Mouse (Mus musculus): ENCODE data around the gene Wdr25.
A peak's percentile ranks its signal among the peaks of the same experiment; 100 is the strongest.

The Wdr25 gene

DNA sequence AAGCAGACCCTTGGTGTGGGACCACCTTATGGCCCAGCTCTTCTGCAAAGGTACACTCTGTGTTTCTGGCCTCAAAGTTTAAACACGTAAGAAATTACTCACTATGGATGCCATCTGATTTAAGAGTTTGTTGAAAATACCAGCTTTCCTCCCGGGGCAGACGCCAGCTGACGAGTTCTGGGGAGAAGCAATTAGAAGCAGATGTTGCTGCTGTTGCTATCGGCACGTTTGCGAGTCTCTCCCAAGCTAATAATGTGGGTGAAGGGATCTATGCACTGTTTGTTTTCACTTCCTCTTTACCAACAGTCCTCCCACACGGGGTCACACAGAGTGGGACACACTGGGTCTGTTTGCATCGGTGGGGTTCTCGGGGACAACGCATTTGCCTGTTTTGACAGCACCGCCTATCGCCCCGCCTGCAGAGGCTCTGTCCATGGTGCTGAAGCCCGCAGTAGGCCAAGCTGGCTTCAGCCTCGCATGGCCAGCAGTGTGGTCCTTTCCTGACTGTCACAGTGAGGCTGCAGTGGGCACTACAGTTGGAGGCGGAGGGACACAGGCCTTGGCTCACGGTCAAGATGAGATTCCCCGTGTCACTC, 101.1 kb downstream of the Wdr25 start:
- peak; percentile 51 for DNase-seq

DNA sequence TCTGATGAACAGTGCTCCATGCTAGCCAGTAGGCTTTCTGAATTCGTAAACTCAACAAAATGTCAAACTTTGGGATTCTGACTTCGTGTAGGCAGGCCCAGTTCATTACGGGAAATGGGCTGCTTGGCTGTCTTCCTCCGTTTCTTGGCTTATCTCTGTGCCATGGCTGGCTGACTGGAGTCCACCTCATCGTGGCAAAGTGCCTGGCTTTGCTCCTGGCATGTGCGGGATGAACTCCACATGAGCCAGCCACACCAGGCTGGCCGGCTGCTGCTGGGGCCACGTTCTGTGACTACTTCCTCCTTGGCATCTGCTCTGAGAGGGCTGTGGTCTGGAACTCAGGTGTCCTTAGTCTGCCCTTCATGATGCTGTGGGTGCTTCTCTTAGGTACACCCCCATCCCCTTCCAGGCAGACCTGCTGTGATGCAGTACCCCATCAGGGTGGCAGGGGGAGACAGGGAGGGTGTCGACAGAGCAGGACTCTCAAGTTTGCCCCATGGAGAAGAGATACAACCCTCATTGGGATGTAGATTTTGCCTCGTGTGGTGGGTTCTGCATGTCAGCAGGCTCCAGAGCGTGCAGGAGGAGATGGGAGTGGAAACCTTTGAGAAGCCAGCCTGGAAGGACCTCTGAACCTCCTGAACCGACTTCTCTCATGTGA, 102.7 kb downstream of the Wdr25 start:
- DNase-seq, result no peak

DNA sequence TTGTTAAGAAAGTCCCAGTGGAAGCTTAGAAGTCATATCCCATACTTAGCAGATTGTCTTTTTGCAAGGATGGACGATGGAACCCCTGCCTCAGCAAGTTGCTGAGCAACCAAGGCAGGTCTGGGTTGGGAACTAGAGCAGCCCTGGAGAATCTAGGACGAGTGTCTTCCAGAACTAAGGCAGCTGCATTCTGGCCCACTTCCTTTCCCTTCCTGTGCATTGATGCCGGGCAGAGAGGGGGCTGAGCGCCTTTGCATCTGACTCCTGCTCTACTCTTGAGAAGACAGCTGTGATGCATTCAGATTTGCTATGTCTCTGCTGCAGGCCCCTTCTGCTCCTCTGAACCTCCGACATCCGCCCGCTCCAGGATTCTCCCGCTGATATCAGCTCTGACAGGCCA, 103.8 kb downstream of the Wdr25 start:
- no peak for DNase-seq

DNA sequence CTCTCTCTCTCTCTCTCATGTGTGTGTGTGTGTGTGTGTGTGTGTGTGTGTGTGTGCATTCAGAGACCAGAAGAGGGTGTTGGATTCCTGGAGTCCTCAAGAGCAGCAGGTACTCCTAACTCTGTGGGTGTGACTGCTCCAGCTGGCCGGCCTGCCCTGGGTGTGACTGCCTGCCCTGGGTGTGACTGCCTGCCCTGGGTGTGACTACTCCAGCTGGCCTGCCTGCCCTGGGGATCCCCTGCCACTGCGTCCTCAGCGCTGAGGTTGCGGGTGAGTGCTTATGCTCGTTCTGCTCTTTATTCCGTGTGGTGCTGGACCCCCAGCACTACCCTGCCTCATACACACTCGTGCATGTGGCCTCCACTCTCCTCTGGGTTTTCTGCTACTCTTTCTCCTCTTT, 109.5 kb downstream of the Wdr25 start:
- no peak for DNase-seq

DNA sequence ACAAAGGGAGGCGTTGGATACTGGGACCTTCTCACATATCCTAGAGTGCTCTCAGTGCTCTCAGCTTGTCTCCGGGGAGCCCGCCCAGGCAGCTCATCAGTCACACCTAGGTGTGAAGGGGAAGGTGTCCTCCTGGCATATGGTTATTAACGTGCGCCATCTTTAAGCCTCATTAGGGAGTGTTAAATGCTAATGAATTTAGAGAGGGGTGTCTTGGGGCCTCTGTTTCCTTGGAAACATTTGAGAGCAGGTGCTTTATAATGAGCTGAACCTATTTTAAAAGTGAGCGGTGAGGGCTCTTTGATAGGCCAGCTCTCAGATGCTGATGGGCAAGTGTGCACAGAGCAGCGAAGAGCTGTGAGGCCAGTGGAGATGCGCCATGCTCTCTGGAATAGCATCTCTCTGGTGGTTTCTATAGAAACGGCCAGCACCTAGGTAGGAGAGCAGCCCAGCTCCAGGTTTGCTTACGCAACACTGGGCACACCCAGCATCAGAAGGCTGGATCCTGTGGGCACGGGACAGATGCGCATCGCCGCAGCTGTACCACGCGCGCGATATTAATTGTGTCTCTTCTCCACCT, 116.7 kb downstream of the Wdr25 start:
- DNase-seq, result no peak

DNA sequence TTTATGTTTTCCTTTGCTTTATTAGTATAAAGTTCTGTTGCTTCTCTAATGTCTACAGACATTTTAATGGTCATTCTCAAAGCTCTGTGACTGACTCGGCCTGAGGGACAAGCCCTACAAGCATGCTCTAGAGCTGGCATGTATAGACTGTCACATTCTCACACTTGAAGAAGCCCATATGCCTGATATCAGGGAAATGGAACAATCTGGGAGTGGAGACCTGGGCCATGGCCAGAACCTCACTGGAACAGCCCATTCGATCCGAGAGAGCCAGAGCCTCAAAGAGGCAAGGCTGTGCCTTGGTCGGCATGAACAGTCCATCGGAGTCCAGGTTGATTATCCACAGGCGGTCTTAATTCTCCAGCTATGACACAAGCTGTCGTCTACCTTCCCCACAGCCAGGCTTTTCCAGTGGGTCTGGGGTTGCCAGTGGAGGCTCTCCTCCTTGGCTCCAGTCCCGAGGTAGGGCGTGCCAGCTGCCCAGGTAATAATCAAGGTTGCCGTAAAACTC, 128.8 kb downstream of the Wdr25 start:
- no peak for DNase-seq

DNA sequence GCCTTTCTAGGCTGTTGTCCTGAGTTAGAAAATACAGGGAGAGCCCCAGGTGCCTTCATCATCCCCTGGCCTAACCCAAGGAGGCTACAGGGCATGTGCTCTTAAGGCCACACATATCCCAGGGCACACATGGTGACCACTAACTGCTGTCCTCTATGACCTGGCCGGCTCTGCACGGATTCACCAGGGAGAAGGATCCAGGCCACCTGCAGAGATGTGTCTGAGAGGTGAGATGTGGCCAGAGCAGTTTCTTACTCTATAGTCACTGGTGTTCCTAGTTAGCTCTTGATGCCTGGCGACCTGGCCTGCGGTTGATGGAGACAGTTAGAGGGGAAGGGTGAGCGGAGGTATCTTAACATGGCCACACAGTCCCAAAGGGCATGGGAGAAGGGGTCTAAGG, 129.5 kb downstream of the Wdr25 start:
- no peak for DNase-seq

DNA sequence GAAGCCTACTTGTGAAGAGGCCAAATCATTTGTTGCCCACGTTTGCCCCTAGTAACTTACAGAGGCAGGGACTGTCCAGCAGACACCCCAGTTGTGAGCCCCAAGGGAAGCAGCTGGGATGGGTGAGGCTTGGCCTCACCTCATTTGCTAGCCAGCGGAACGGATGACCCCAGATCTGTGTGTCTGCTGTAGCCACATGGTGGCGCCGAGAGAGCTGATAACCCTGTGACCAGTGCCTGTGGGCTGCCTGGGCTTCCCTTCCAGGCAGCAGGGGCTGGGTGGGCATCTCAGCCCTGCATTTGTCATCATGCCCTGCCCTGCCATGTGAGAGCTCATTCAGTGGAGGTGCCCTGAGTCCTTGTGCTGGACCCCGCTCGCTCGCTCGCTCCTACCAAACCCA, 130.3 kb downstream of the Wdr25 start:
- no peak for DNase-seq

DNA sequence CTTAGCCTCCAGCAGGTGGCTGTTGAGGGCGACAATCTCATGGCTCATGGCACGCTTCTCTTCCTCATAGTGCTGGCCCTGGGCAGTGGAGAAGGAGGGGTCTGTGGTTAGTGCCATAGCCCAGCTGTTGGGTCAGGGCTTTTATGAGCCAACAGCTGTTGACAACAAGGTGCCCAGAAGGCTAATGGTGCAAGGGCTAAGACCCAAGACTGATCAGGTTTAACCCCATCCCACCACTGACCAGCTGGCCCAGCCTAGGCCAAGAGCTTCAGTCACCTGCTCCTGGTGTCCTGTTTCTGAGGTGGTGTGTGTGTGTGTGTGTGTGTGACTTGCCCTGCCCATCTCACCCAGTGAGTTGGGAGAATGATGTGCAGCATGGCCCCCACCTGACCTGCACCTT, 143.6 kb downstream of the Wdr25 start:
- DNase-seq, result no peak

DNA sequence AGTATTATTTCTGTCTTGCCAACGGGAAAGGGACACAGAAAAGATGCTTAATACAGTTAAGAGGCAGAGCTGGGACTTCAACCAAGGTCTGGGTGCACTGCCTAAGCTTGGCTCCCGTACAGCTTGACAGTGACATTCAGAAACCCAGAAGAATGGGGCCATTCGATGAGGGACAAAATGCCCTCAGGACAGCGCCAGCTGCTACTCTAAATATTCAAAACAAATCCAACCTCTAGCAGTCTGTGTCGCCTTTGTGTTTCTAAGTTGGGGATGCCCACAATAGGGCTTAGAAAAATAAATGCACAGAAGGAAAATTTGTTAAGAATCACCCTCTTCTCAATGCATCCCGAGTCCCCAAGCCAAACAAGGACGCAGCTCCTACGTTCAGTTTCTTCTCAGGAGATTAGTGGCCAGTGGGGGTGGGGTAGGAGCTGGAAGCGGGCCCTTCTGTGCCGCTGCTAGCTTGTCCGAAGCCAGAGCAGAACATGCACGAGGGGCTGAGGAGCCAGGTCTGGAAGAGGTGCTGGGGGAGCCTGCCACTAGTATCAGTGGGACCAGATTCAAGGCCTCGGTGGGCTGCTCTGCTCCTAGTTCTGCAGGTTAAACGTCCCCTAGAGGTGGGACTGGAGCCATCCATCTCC, 144.9 kb downstream of the Wdr25 start:
- no peak for DNase-seq

DNA sequence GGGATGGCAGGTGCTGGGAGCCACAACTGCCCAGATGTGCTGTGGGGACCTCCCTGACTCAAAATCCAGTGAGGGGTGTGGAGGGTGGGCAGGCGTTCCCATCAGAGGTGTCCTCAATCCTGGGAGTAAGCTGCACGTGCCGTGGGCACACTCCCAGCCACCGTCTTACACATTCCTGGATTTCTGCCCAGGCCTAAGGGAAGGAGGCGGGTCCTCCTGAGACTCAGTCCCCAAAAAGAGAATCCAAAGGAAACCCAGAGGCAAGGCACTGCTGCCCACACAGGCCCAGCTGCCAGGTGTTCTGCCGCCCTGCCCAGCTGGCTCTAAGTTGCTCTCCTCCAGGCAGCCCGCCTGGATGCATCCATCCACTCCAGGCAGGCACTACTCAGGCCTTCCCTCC, 145.9 kb downstream of the Wdr25 start:
- no peak for DNase-seq

DNA sequence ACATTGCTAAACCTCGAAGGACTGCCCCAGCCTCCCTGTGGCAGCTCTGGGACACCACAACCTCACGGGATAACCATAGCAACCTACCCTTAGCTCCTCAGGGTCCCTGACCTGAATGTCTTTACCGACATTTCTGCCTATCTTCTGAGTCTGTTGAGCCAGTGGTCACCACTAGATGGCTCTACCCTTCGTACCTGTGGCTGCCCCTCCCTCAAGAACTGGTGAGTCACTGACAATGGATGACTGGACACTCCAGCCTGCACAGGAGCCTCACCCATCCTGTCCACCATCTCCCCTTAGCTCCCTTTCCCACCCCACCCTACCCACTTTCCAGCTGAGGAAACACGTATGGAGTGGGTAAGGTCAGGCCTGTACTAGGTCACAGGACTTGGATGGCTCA, 151.1 kb downstream of the Wdr25 start:
- DNase-seq, result no peak

DNA sequence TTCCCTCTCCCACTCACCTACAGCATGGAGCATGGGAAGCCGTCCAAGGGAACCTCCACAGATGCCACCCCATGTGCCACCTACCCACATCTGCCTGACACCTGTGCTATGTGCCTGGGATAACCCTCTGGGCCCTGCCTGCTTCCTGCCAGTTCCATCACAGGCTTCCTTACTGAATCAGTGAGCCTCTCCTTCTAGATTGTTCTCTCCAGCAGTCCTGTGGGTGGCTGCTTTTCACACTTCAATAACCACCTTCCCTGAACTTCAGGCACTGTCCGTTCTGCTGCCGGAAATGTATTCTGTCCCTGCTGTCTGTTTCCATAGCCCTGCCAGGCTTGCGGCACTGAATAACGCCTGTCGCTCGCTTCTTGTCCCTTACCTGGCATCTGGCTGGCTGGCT, 152.2 kb downstream of the Wdr25 start:
- no peak for DNase-seq

DNA sequence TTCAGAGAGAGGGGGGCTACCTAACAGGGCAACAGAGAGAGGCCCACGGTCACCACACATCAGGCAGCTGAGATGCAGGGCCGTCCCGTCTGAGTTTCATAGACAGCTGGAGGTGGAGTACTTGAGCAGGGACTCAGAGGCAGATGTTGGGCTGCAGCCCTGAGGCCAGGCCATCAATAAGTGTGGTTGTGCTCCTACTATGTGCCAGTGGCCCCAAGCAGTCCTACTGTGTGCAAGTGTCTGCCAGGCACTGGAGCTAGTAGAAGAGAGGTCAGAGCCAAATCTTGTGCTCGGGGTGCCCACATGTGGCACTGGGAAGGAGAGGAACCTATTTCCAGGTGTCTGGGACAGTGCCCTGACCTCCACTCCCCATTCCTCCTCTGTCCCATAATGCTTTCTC, 156.5 kb downstream of the Wdr25 start:
- no peak for DNase-seq

DNA sequence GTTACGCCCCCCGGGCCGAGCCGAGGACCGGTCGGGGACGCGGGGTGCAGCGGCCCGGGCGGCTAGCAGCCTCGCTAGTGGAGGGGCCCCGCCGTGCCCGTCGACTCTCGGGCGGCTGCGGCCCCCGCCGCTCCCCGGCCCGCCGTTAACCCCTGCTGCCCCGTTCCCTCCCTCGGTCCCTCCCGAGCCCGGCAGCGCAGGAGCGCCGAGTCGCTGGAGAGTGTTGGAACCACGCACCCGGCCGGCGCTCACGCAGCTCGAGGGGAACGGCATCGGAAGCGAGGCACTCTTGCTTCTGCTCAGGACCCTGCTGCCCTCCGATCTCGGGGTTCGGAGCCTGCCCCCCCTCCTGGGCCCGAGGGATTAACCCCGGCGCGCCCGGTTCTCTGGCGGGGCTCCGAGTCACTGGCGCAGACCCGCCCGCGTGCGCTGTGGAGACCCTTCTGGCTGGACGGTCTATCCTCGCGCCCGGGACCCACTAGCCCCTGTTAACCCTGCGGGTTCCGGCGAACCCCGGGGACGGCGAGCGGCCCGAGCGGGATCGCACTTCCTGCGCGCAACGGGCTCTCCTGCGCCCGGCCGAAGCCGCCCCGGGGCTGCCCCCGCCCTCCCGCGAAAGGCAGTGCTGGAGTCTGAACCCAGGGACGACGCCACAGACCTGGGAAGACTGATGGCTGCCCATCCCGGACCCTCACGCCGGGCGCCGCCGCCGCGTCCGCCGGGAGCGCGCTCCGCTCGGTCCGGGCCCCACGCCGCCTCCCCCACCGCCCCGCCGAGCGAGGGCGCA, 159.8 kb downstream of the Wdr25 start:
- no peak for DNase-seq

DNA sequence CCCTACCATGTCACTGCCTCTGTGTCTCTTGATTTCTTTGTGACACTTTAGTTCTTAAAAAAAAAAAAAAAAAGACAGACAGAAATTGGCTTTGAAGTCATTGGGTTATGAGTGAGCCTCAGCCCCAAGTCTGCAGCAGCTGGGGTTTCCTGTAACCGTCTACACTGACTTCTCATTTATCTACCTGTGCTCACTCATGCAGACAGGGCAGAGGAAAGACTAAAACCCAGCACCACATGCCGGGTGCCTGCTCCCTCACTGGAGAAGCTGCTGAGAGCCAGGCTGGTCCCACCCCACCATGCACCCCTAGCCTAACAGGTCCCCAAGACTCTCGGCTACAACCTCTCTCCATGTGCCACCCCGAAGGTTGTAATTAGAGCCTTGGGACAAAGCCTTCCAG, 164.3 kb downstream of the Wdr25 start:
- DNase-seq, result no peak

DNA sequence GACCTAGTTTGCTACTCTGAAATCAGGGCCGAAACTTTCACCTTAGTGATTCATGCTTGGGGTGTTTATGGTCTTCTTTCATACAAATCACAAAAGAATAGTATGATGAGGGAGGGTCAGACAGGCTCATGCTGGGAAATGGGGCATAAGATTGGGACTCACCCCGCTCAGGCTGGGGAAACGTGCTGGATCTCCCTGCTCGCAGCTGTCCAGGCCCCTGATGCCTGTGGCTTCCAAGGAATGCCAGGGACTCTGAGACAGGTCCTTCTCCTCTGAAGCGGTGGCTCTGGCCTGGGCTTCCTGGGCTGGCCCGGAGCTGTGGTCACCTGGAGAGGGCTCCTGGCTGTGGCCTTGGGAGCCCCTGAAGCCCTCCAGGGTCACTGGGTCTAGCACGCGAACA, 165.2 kb downstream of the Wdr25 start:
- DNase-seq, result no peak

DNA sequence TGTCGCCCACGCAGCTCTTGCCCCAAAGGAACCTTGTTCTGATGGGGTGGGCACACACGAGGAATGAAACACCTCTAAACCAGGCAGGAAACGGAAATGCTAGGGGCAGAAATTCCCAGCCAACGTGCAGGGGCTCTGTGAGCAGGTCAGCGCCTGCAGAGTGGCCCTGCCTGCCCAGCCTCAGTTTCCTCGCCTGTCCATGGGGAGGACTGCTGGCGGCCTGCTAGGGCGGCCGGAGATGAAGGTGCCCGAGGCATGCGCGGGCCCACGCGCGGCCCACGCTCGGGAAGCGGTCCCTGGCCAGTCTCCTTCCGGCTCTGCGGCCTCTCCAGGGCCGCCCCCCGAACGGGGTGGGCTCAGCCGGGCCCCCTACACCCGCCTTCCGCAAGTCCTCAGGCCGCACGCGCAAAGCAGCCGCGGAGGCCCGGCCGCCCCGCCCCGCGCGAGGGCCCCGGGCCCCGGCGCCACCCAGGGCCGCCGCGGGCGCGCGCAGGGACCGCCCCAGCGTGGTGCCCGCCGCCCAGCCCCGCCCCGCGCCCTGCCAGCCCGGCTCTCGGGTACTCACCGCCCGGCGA, 174.2 kb downstream of the Wdr25 start:
- no peak for DNase-seq

DNA sequence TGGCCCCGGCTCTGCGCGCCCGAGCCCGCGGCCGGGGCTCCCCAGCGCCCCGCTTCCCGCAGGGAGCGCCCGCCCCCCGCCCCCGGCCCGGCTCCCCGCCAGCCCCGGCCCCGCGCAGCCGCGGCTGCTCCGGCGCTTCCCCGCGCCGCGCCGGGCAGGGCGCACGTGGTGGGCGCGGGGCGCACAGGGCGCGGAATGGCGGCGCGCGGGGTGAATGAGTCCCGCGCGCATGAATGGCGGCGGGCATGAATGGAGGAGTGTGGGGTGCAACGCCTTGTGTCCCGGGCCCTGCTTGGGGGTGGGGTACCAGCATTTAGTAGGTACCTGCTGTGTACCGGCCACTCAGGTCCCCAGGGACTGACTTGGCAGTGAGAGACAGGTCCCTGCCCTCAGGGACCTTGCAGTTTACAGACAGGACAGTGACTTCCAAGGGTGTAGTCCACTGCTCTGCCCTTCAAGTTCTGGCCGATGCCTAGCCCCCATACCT, 174.8 kb downstream of the Wdr25 start, which contains the start of gene Begain:
TSS of gene Begain (minus strand) at position 51 of the 487 bp plus-strand sequence.
- no peak for DNase-seq

DNA sequence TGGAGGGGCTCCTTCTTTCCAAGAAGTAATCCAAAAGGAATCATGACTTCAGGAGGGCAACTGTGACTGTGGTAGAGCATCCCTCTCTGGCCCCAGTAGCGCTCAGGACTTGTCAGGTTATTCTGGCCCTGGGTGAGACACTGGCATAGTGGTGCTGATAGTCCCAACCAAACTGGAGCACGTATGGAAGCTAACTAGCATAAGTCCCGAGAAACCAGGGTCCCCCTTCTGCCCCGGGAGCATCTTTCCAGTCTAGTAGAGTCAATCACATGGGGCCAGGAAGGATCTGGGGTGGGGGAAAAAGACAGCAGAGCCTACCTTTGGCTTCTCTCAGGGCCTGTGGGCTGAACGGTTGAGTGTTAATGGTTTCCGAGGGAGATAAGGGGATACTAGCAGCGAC, 175.3 kb downstream of the Wdr25 start:
- no peak for DNase-seq

DNA sequence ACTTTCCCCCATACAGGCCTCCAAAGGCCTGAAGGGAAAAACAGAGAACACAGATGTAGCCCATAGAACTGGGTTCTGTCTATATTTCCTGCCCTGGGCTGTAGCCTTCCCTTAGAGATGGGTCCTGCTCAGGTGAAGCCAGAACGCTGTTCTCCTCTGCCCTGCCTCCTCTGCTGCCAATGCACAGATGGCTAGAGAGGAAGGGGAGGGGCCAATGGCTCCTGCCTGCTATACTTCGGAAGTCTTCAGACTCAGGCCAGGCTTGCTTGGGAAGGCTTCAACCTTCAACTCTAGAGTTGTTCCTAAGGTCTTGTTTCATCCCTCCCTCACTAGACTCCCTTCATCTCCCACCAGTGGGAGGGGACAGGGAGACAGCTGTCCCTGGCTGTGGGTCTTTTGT, 176.3 kb downstream of the Wdr25 start:
- DNase-seq, result no peak

DNA sequence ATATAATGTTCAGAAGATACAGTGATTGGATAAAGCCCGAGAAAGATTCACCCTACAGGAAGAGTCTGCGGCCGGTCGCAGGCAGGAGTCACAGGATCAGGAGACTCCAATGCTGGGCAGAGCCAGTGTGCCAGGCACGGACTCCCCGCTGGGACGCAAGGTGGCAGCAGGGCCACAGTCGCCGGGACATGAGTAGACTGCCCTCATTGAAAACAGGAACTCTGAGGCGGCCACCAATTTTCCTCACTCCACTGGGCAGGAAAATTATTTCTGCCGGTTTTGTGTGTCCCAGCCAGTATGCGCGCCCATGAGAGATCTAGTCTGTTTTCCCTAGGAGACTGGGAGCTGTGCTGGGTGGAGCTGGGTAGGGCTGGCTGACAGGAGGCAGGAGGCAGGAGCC, 177.8 kb downstream of the Wdr25 start:
- peak; percentile 30 for DNase-seq

DNA sequence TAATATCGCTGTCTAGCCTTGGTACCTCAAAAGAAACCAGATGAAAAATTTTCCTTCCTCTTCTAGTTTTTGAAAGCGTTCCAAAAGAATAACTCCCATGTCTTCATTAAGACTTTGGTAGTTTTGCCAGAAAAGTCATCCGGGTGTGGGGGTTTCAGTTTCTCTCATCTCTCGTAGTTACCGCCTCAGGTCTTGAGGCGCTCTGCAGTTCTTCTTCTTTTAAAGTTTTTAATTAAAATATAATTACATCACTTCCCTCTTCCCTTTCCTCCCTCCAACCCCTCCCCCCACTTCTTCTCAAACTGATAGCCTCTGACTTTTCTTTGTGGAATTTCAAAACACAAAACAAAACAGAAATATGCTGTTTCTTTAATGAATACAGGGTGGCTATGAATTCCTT, 180.7 kb downstream of the Wdr25 start:
- no peak for DNase-seq

All from kidney, adult 9 months (tissue).